Mouse (Mus musculus): ENCODE results near the gene Gna15. TPM values are rescaled to one million over a fixed set of nuclear protein-coding genes. Genes with fewer than 3 reads are reported as not detected.

The Gna15 gene
- polyA plus RNA-seq, 1 experiment = 11.2 TPM

DNA sequence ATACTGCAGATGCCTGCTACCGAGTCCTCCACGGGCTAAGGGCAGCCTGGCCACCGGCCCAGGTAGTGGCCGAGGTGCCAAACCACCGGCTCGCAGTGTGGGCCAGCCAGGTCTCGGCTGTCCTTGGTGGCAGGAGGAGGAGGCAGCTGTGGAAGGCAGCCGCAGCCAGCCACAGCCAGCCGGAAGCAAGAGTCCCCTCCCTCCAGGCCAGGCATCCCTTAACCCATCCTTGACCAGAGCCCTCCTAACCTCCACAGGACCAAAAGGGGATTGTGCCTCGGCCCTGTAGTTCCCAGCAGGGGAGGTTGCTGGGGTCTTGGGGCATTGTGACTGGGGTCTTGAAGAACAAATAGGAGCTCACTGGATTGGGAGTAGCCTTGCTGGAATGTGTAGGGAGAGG is 40.2 kb upstream of the Gna15 start:
- no peaks in the 10 kb centered on the region for H3K9me3 ChIP-seq (replicated peaks; ENCODE audit: control insufficient read depth, insufficient read depth, low read length, poor library complexity, severe bottlenecking)
- TF ChIP-seq CTCF (IDR thresholded peaks at IDR 0.05; ENCODE audit: low read depth, low read length) = no peak
- 0 out of 2 replicates have a peak, but pooled peaks have one; percentile 21 for TF ChIP-seq EP300 (IDR thresholded peaks at IDR 0.05; ENCODE audit: insufficient read depth, low read depth, low read length)
- H3K9ac ChIP-seq (ENCODE audit: low read depth, poor library complexity, severe bottlenecking) = peak overlapping the region; percentile 28; the same call in 1 of the 2 replicates
- H3K36me3 ChIP-seq (ENCODE audit: control insufficient read depth, insufficient read depth, low read length, poor library complexity, severe bottlenecking) = peaks cover 7% of the 10 kb centered on the region
- H3K4me1 ChIP-seq (ENCODE audit: control insufficient read depth, insufficient read depth, low read length) = peaks cover 6% of the 10 kb centered on the region
- peak overlapping the region; percentile 50 for H3K27ac ChIP-seq (ENCODE audit: insufficient read depth, low read length)
- no peaks in the 10 kb centered on the region for H3K27me3 ChIP-seq (ENCODE audit: control insufficient read depth, insufficient read depth, low read length, poor library complexity, severe bottlenecking)
- peak overlapping the region; percentile 40 for H3K4me3 ChIP-seq (ENCODE audit: low read depth, low read length)

DNA sequence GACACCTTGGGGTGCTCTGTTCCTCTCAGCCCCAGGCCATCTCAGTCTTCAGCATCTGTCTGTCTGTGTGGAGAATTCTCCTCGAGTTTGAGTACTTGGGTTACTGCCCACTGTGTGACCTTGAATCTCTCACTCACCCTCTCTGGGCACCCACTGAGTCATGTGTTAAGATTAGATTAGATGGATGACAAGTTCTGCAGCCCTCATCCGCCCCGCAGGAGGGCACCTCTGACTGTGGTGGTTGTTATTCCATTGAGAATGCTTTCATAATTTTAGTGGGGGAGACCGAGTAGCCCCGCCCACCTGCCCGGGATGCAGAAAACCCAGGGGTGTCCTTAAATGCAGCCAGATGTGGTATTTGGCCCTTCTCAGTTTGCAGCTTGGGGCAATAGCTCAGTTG is 39.5 kb upstream of the Gna15 start:
- H3K9me3 ChIP-seq (replicated peaks; ENCODE audit: control insufficient read depth, insufficient read depth, low read length, poor library complexity, severe bottlenecking) = no peaks in the 10 kb centered on the region
- H3K4me1 ChIP-seq (ENCODE audit: control insufficient read depth, insufficient read depth, low read length) = peaks cover 6% of the 10 kb centered on the region
- H3K27me3 ChIP-seq (ENCODE audit: control insufficient read depth, insufficient read depth, low read length, poor library complexity, severe bottlenecking) = no peaks in the 10 kb centered on the region
- H3K27ac ChIP-seq (ENCODE audit: insufficient read depth, low read length) = no peak overlapping the region
- peak overlapping the region; percentile 19; the same call in 1 of the 2 replicates for H3K4me3 ChIP-seq (ENCODE audit: low read depth, low read length)
- H3K9ac ChIP-seq (ENCODE audit: low read depth, poor library complexity, severe bottlenecking) = no peak overlapping the region
- peaks cover 7% of the 10 kb centered on the region for H3K36me3 ChIP-seq (ENCODE audit: control insufficient read depth, insufficient read depth, low read length, poor library complexity, severe bottlenecking)
- TF ChIP-seq CTCF (IDR thresholded peaks at IDR 0.05; ENCODE audit: low read depth, low read length) (no peak), EP300 (IDR thresholded peaks at IDR 0.05; ENCODE audit: insufficient read depth, low read depth, low read length) (no peak), POLR2A (IDR thresholded peaks at IDR 0.05; ENCODE audit: insufficient read depth, low read length) (no peak)

DNA sequence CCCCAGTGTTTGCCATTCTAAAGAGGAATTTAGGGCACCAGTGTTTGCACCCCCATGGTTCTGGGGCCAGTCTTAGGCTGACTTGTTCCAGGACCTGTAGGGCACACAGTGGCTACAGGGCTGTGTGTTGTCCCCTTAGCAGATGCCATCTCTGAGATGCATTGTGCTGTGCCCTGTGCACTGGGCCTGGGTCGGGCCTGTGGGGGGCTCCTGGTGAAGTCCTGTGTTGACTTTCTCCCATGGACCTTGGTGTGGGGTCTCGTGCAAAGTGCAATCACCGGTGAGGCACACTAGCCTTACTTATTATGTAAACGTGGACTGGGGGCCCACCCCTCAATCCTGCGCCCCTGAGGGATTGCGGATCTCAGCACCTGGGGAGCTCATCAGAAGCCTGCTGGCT is 38.4 kb upstream of the Gna15 start:
- Histone ChIP-seq H3K27ac (ENCODE audit: insufficient read depth, low read length) (no peak overlapping the region), H3K4me1 (ENCODE audit: control insufficient read depth, insufficient read depth, low read length) (peaks cover 6% of the 10 kb centered on the region), H3K36me3 (ENCODE audit: control insufficient read depth, insufficient read depth, low read length, poor library complexity, severe bottlenecking) (peaks cover 7% of the 10 kb centered on the region), H3K4me3 (ENCODE audit: low read depth, low read length) (no peak overlapping the region), H3K27me3 (ENCODE audit: control insufficient read depth, insufficient read depth, low read length, poor library complexity, severe bottlenecking) (no peaks in the 10 kb centered on the region), H3K9ac (ENCODE audit: low read depth, poor library complexity, severe bottlenecking) (no peak overlapping the region), H3K9me3 (replicated peaks; ENCODE audit: control insufficient read depth, insufficient read depth, low read length, poor library complexity, severe bottlenecking) (no peaks in the 10 kb centered on the region)
- TF ChIP-seq CTCF (IDR thresholded peaks at IDR 0.05; ENCODE audit: low read depth, low read length) = no peak
- TF ChIP-seq EP300 (IDR thresholded peaks at IDR 0.05; ENCODE audit: insufficient read depth, low read depth, low read length) = no peak

GRCm38 (mm10) chr10:81560719-81561459 is 36.9 kb upstream of the Gna15 start:
- peaks cover 6% of the 10 kb centered on the region for H3K36me3 ChIP-seq (ENCODE audit: control insufficient read depth, insufficient read depth, low read length, poor library complexity, severe bottlenecking)
- H3K27ac ChIP-seq (ENCODE audit: insufficient read depth, low read length) = peak overlapping the region; percentile 5; the same call in 1 of the 2 replicates
- TF ChIP-seq CTCF (IDR thresholded peaks at IDR 0.05; ENCODE audit: low read depth, low read length) (no peak), EP300 (IDR thresholded peaks at IDR 0.05; ENCODE audit: insufficient read depth, low read depth, low read length) (0 out of 2 replicates have a peak, but pooled peaks have one; percentile 48)
- H3K4me3 ChIP-seq (ENCODE audit: low read depth, low read length) = peak overlapping the region; percentile 94
- peaks cover 6% of the 10 kb centered on the region for H3K4me1 ChIP-seq (ENCODE audit: control insufficient read depth, insufficient read depth, low read length)
- H3K27me3 ChIP-seq (ENCODE audit: control insufficient read depth, insufficient read depth, low read length, poor library complexity, severe bottlenecking) = no peaks in the 10 kb centered on the region
- peak overlapping the region; percentile 98 for H3K9ac ChIP-seq (ENCODE audit: low read depth, poor library complexity, severe bottlenecking)
- H3K9me3 ChIP-seq (replicated peaks; ENCODE audit: control insufficient read depth, insufficient read depth, low read length, poor library complexity, severe bottlenecking) = no peaks in the 10 kb centered on the region

GRCm38 (mm10) chr10:81559627-81560539 is 35.9 kb upstream of the Gna15 start:
- Histone ChIP-seq H3K36me3 (ENCODE audit: control insufficient read depth, insufficient read depth, low read length, poor library complexity, severe bottlenecking) (no peaks in the 10 kb centered on the region; the same call in 1 of the 2 replicates), H3K4me3 (ENCODE audit: low read depth, low read length) (peak overlapping the region; percentile 94), H3K4me1 (ENCODE audit: control insufficient read depth, insufficient read depth, low read length) (peaks cover 6% of the 10 kb centered on the region), H3K9ac (ENCODE audit: low read depth, poor library complexity, severe bottlenecking) (peak overlapping the region; percentile 98), H3K27me3 (ENCODE audit: control insufficient read depth, insufficient read depth, low read length, poor library complexity, severe bottlenecking) (no peaks in the 10 kb centered on the region), H3K27ac (ENCODE audit: insufficient read depth, low read length) (no peak overlapping the region), H3K9me3 (replicated peaks; ENCODE audit: control insufficient read depth, insufficient read depth, low read length, poor library complexity, severe bottlenecking) (no peaks in the 10 kb centered on the region)
- TF ChIP-seq EP300 (IDR thresholded peaks at IDR 0.05; ENCODE audit: insufficient read depth, low read depth, low read length) (no peak), POLR2A (IDR thresholded peaks at IDR 0.05; ENCODE audit: insufficient read depth, low read length) (no peak)

All from ES-Bruce4 (cell line).